Mouse (Mus musculus) thymus, adult 18-20 months (tissue): Measurements from ENCODE around the gene Col11a2.

Experiments used
- DNase-seq, 2 experiments: peaks; one replicate each; pipeline ENCODE4 v3.0.0; 2022; ENCODE audit warnings: mixed read lengths in 2 of 2

Gene Col11a2

GRCm38 (mm10) chr17:34107109-34107867, 68.1 kb downstream of the Col11a2 start:
- no peak for DNase-seq

GRCm38 (mm10) chr17:34108460-34108859, 69.2 kb downstream of the Col11a2 start:
- DNase-seq = no peak

GRCm38 (mm10) chr17:34109038-34109805, 70.0 kb downstream of the Col11a2 start:
- no peak for DNase-seq

GRCm38 (mm10) chr17:34109806-34110195, 70.6 kb downstream of the Col11a2 start:
- DNase-seq = no peak

- no peak for DNase-seq
Measured at GRCm38 (mm10) chr17:34110309-34110708, 71.1 kb downstream of the Col11a2 start.

GRCm38 (mm10) chr17:34114114-34114513, 74.9 kb downstream of the Col11a2 start:
- no peak for DNase-seq
